21 mouse cellular contexts compared by ENCODE assay signal in the genomic region with DNA sequence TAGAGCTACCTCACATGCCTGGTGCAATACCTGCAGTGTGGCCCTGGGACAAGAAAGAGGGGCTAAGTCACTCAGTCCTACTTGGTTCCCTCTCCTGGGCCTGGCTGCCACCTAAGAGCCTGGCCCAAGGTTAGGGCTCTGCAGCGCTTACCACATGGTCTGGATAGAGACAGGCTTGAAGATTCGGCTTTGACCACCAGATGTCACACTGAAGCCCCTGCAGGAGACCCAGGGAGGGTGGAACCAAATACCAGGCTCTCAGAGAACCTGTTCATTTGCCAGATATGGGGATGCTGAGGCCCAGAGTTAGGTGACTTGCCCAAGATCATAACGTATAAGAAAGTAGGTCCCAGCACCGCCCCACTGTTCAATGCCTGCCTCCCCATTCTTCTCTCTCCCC. TPM values are rescaled to one million over a fixed set of nuclear protein-coding genes. Genes with fewer than 3 reads are reported as not detected.
DNase-seq lines count a peak whose midpoint lies in the region; ATAC-seq and TF ChIP-seq lines count a peak whose summit lies in the region.
"Had no signal": no experiment of that assay in that cellular context is flagged by ENCODE, and none has a peak within 500 bp of the region (broad histone marks: within the 10 kb centered on the region; RNA-seq: fewer than 3 reads in every experiment).

No protein-coding gene starts in this region.

- TF ChIP-seq POLR2A in CH12.LX (IDR thresholded peaks at IDR 0.05; ENCODE audit: low read depth, low read length), result peak; percentile 8; the same call in 1 of the 2 replicates

- H3K4me1 ChIP-seq in forebrain, postnatal 0 days (ENCODE audit: insufficient read depth), result no peaks in the 10 kb centered on the region
- peaks cover 7% of the 10 kb centered on the region for H3K4me1 ChIP-seq in forebrain, embryonic 12.5 days
- H3K4me1 ChIP-seq in lung, postnatal 0 days (ENCODE audit: insufficient read depth, low read depth, low read length), result 0 out of 2 replicates have a peak, but pooled peaks cover 4% of the 10 kb centered on the region
- H3K4me1 ChIP-seq in CH12.LX (ENCODE audit: control insufficient read depth in 1 of 2, insufficient read depth in 2 of 2), result peaks cover 14 to 30% of the 10 kb centered on the region in 2 experiments
- peaks cover 20% of the 10 kb centered on the region for H3K4me1 ChIP-seq in embryonic facial prominence, embryonic 10.5 days

- H3K36me3 ChIP-seq in forebrain, postnatal 0 days (ENCODE audit: insufficient read depth), result peaks cover 10% of the 10 kb centered on the region
- no peaks in the 10 kb centered on the region for H3K36me3 ChIP-seq in forebrain, embryonic 12.5 days (replicated peaks)
- H3K36me3 ChIP-seq in lung, postnatal 0 days (ENCODE audit: insufficient read depth, low read length), result no peaks in the 10 kb centered on the region
- H3K36me3 ChIP-seq in CH12.LX (replicated peaks in 1 of 2; ENCODE audit: control insufficient read depth in 1 of 2, insufficient read depth in 1 of 2, low read length in 1 of 2), result peaks cover 72 to 89% of the 10 kb centered on the region in 2 experiments
- peaks cover 6% of the 10 kb centered on the region; the same call in 1 of the 2 replicates for H3K36me3 ChIP-seq in embryonic facial prominence, embryonic 10.5 days (replicated peaks)
- H3K36me3 ChIP-seq: midbrain, embryonic 12.5 days had no signal

- 63% methylated on average over 4 of the region's 4 CpGs for WGBS in forebrain, postnatal 0 days
- WGBS in forebrain, embryonic 12.5 days, result 64% methylated on average over 4 of the region's 4 CpGs
- WGBS in lung, postnatal 0 days, result 64% methylated on average over 4 of the region's 4 CpGs
- 60% methylated on average over 4 of the region's 4 CpGs for whole genome bisulfite sequencing in embryonic facial prominence, embryonic 10.5 days

- no peak for TF ChIP-seq EP300 in lung, postnatal 0 days (IDR thresholded peaks at IDR 0.05)
- TF ChIP-seq EP300 in CH12.LX (IDR thresholded peaks at IDR 0.05; ENCODE audit: low read length), result no peak

- TF ChIP-seq CTCF in forebrain, postnatal 0 days (IDR thresholded peaks at IDR 0.05; ENCODE audit: low read depth), result 0 out of 2 replicates have a peak, but pooled peaks have one; percentile 9
- TF ChIP-seq CTCF in lung, postnatal 0 days (IDR thresholded peaks at IDR 0.05), result 0 out of 2 replicates have a peak, but pooled peaks have one; percentile 14
- TF ChIP-seq CTCF in CH12.LX (conservative IDR thresholded peaks at IDR 0.05 in 1 of 2, IDR thresholded peaks at IDR 0.05 in 1 of 2; ENCODE audit: low read depth in 2 of 2, low read length in 2 of 2), result peak in 1 of 2 experiments; percentile 52; a peak in 2 of 4 replicates

- H3K27me3 ChIP-seq in forebrain, postnatal 0 days (ENCODE audit: insufficient read depth, low read length), result no peaks in the 10 kb centered on the region
- H3K27me3 ChIP-seq in forebrain, embryonic 12.5 days, result peaks cover 31% of the 10 kb centered on the region
- H3K27me3 ChIP-seq in lung, postnatal 0 days (replicated peaks; ENCODE audit: insufficient read depth, low read length), result no peaks in the 10 kb centered on the region
- H3K27me3 ChIP-seq in CH12.LX (replicated peaks), result no peaks in the 10 kb centered on the region
- H3K27me3 ChIP-seq in embryonic facial prominence, embryonic 10.5 days (replicated peaks; ENCODE audit: low read depth, poor library complexity, severe bottlenecking), result peaks cover 66% of the 10 kb centered on the region

- H3K9me3 ChIP-seq in forebrain, postnatal 0 days (ENCODE audit: low read length), result no peaks in the 10 kb centered on the region
- no peaks in the 10 kb centered on the region for H3K9me3 ChIP-seq in forebrain, embryonic 12.5 days
- no peaks in the 10 kb centered on the region for H3K9me3 ChIP-seq in lung, postnatal 0 days (ENCODE audit: low read length)
- no peaks in the 10 kb centered on the region for H3K9me3 ChIP-seq in CH12.LX (replicated peaks; ENCODE audit: low read length)
- H3K9me3 ChIP-seq in embryonic facial prominence, embryonic 10.5 days, result no peaks in the 10 kb centered on the region
- H3K9me3 ChIP-seq: midbrain, embryonic 12.5 days had no signal

- H3K79me2 ChIP-seq in CH12.LX (replicated peaks; ENCODE audit: control insufficient read depth, extremely low read depth, insufficient read depth, poor library complexity, severe bottlenecking), result no peaks in the 10 kb centered on the region

- no peak overlapping the region for H3K4me2 ChIP-seq in forebrain, postnatal 0 days (ENCODE audit: low read depth)
- no peak overlapping the region for H3K4me2 ChIP-seq in forebrain, embryonic 12.5 days
- no peak overlapping the region for H3K4me2 ChIP-seq in lung, postnatal 0 days (replicated peaks; ENCODE audit: low read depth, low read length)
- H3K4me2 ChIP-seq in CH12.LX (ENCODE audit: insufficient read depth, low read depth, poor library complexity, severe bottlenecking), result no peak overlapping the region
- H3K4me2 ChIP-seq: hindbrain, embryonic 14.5 days; liver, embryonic 11.5 days; midbrain, embryonic 12.5 days had no signal

- no peak overlapping the region for H3K27ac ChIP-seq in forebrain, postnatal 0 days (ENCODE audit: low read depth, low read length)
- H3K27ac ChIP-seq in forebrain, embryonic 12.5 days, result no peak overlapping the region
- no peak overlapping the region for H3K27ac ChIP-seq in lung, postnatal 0 days (ENCODE audit: low read length)
- no peak overlapping the region for H3K27ac ChIP-seq in CH12.LX (ENCODE audit: insufficient read depth, low read depth)
- no peak overlapping the region for H3K27ac ChIP-seq in embryonic facial prominence, embryonic 10.5 days (replicated peaks)
- H3K27ac ChIP-seq: hindbrain, embryonic 14.5 days; midbrain, embryonic 12.5 days had no signal

- no peak for ATAC-seq in forebrain, postnatal 0 days
- ATAC-seq in forebrain, embryonic 12.5 days (ENCODE audit: low FRiP score), result no peak
- ATAC-seq in lung, postnatal 0 days, result no peak

- no peak overlapping the region for H3K9ac ChIP-seq in forebrain, postnatal 0 days
- H3K9ac ChIP-seq in forebrain, embryonic 12.5 days, result no peak overlapping the region
- no peak overlapping the region for H3K9ac ChIP-seq in lung, postnatal 0 days (replicated peaks; ENCODE audit: low read depth)
- no peak overlapping the region for H3K9ac ChIP-seq in CH12.LX (ENCODE audit: insufficient read depth, low read depth)
- H3K9ac ChIP-seq: hindbrain, embryonic 14.5 days; midbrain, embryonic 12.5 days had no signal

- in situ Hi-C loops in CH12.LX (cut with MboI; ENCODE audit: low pct_ligation_motif_present, low pct_unique_long_range_greater_than_20kb, low sequenced_read_pairs), result no loop called here

- dilution Hi-C loops in CH12.LX (cut with MboI; ENCODE audit: extremely low pct_ligation_motif_present, extremely low pct_unique_long_range_greater_than_20kb, low sequenced_read_pairs), result no loop called here

- no peak for DNase-seq in forebrain, postnatal 0 days
- DNase-seq in lung, postnatal 0 days (ENCODE audit: low spot score), result no peak
- DNase-seq in lung, postnatal 14 days, result no peak
- DNase-seq in CH12.LX (ENCODE audit: extremely low read depth), result no peak
- DNase-seq in embryonic facial prominence, embryonic 10.5 days (ENCODE audit: low spot score), result peak; percentile 8
- DNase-seq in urinary bladder, adult 2 months (ENCODE audit: low spot score), result no peak
- no peak for DNase-seq in gastrocnemius, adult 8-10 months (ENCODE audit: low spot score in 2 of 2)
- DNase-seq: adrenal gland, adult 8-10 months; kidney, adult 2 months; lung, postnatal 10 days had no signal

- TF ChIP-seq RAD21 in CH12.LX (IDR thresholded peaks at IDR 0.05; ENCODE audit: low read depth, low read length), result peak; percentile 17

- no peak overlapping the region for H3K4me3 ChIP-seq in forebrain, postnatal 0 days (ENCODE audit: low read depth, low read length)
- no peak overlapping the region for H3K4me3 ChIP-seq in forebrain, embryonic 12.5 days (replicated peaks)
- no peak overlapping the region for H3K4me3 ChIP-seq in lung, postnatal 0 days (ENCODE audit: low read depth, low read length)
- no peak overlapping the region for H3K4me3 ChIP-seq in CH12.LX (replicated peaks in 1 of 3; ENCODE audit: low read depth in 2 of 3, low read length in 2 of 3, poor library complexity in 1 of 3)
- no peak overlapping the region for H3K4me3 ChIP-seq in embryonic facial prominence, embryonic 10.5 days
- H3K4me3 ChIP-seq: midbrain, embryonic 12.5 days had no signal

RNA-seq across cellular contexts. Expression of gene Ssh3, which starts 3.0 kb away (rescaled TPM):
- 35.9 and 41.5 TPM in 2 replicates for total RNA-seq in forebrain, postnatal 0 days (2014; rRNA removed)
- 6.4 and 9.1 TPM in 2 replicates for polyA plus RNA-seq in forebrain, postnatal 0 days (2015; fragmentation: Nextera tagmentation; extraction: Ambion mirVana)
- 5.6 and 6.1 TPM in 2 replicates for polyA plus RNA-seq in forebrain, embryonic 12.5 days (2016; fragmentation: Nextera tagmentation; extraction: Ambion mirVana)
- 22.7 and 24.4 TPM in 2 replicates for polyA plus RNA-seq in lung, postnatal 0 days (2015; fragmentation: Nextera tagmentation; extraction: Ambion mirVana)
- total RNA-seq in CH12.LX (2012; rRNA removed), result 30.0 and 33.4 TPM in 2 replicates
- 5.6 and 6.9 TPM in 2 replicates for total RNA-seq in CH12.LX (2014; rRNA removed)
- 12.3 and 13.2 TPM in 2 replicates for polyA plus RNA-seq in CH12.LX (2012; ENCODE audit: insufficient read length, low read depth)
- 4.2 and 4.5 TPM in 2 replicates for polyA plus RNA-seq in embryonic facial prominence, embryonic 10.5 days (2016; fragmentation: Nextera tagmentation; extraction: Ambion mirVana)
- 83.3 and 90.8 TPM in 2 replicates for polyA plus RNA-seq in urinary bladder, adult 2 months (2012; rRNA removed)
- total RNA-seq in gastrocnemius, adult 8-10 months (2022), result 1 to 10 TPM; 2.3 to 5.8 (median 2.9) TPM

RNA-seq across cellular contexts. Expression of gene Ankrd13d, which starts 17.0 kb away (rescaled TPM):
- 76.6 and 87.3 TPM in 2 replicates for total RNA-seq in forebrain, postnatal 0 days (2014; rRNA removed)
- polyA plus RNA-seq in forebrain, postnatal 0 days (2015; fragmentation: Nextera tagmentation; extraction: Ambion mirVana), result 48.7 and 55.2 TPM in 2 replicates
- polyA plus RNA-seq in forebrain, embryonic 12.5 days (2016; fragmentation: Nextera tagmentation; extraction: Ambion mirVana), result 12.6 and 14.2 TPM in 2 replicates
- polyA plus RNA-seq in lung, postnatal 0 days (2015; fragmentation: Nextera tagmentation; extraction: Ambion mirVana), result 2.0 and 2.6 TPM in 2 replicates
- total RNA-seq in CH12.LX (2012; rRNA removed) (53.6 and 55.1 TPM in 2 replicates), CH12.LX (2014; rRNA removed) (3.8 and 5.6 TPM in 2 replicates)
- polyA plus RNA-seq in CH12.LX (2012; ENCODE audit: insufficient read length, low read depth), result 13.2 and 17.3 TPM in 2 replicates
- polyA plus RNA-seq in embryonic facial prominence, embryonic 10.5 days (2016; fragmentation: Nextera tagmentation; extraction: Ambion mirVana), result 6.3 and 7.6 TPM in 2 replicates
- 13.6 and 18.6 TPM in 2 replicates for polyA plus RNA-seq in urinary bladder, adult 2 months (2012; rRNA removed)
- under 1 TPM in 1 of 4 experiments, not detected in 3; 0.63 TPM for total RNA-seq in gastrocnemius, adult 8-10 months (2022)

RNA-seq across cellular contexts. Expression of gene Pold4, which starts 34.3 kb away (rescaled TPM):
- 18.8 and 21.2 TPM in 2 replicates for total RNA-seq in forebrain, postnatal 0 days (2014; rRNA removed)
- polyA plus RNA-seq in forebrain, postnatal 0 days (2015; fragmentation: Nextera tagmentation; extraction: Ambion mirVana), result 21.8 and 23.4 TPM in 2 replicates
- polyA plus RNA-seq in forebrain, embryonic 12.5 days (2016; fragmentation: Nextera tagmentation; extraction: Ambion mirVana), result 11.7 and 13.1 TPM in 2 replicates
- 58.6 and 63.6 TPM in 2 replicates for polyA plus RNA-seq in lung, postnatal 0 days (2015; fragmentation: Nextera tagmentation; extraction: Ambion mirVana)
- 35.0 and 53.4 TPM in 2 replicates for total RNA-seq in CH12.LX (2012; rRNA removed)
- 61.5 and 76.4 TPM in 2 replicates for total RNA-seq in CH12.LX (2014; rRNA removed)
- polyA plus RNA-seq in CH12.LX (2012; ENCODE audit: insufficient read length, low read depth), result 35.1 and 36.8 TPM in 2 replicates
- 13.7 and 15.1 TPM in 2 replicates for polyA plus RNA-seq in embryonic facial prominence, embryonic 10.5 days (2016; fragmentation: Nextera tagmentation; extraction: Ambion mirVana)
- polyA plus RNA-seq in urinary bladder, adult 2 months (2012; rRNA removed), result 76.4 and 82.1 TPM in 2 replicates
- total RNA-seq in gastrocnemius, adult 8-10 months (2022), result 10 to 100 TPM; 13.1 to 19.4 (median 17.3) TPM

RNA-seq across cellular contexts. Expression of gene Grk2, which starts 40.1 kb away (rescaled TPM):
- total RNA-seq in forebrain, postnatal 0 days (2014; rRNA removed), result 129 and 136 TPM in 2 replicates
- polyA plus RNA-seq in forebrain, postnatal 0 days (2015; fragmentation: Nextera tagmentation; extraction: Ambion mirVana), result 23.6 and 24.6 TPM in 2 replicates
- polyA plus RNA-seq in forebrain, embryonic 12.5 days (2016; fragmentation: Nextera tagmentation; extraction: Ambion mirVana), result 18.7 and 19.0 TPM in 2 replicates
- 13.9 and 14.0 TPM in 2 replicates for polyA plus RNA-seq in lung, postnatal 0 days (2015; fragmentation: Nextera tagmentation; extraction: Ambion mirVana)
- total RNA-seq in CH12.LX (2012; rRNA removed), result 196 and 203 TPM in 2 replicates
- total RNA-seq in CH12.LX (2014; rRNA removed), result 118 and 119 TPM in 2 replicates
- polyA plus RNA-seq in CH12.LX (2012; ENCODE audit: insufficient read length, low read depth), result 191 and 193 TPM in 2 replicates
- polyA plus RNA-seq in embryonic facial prominence, embryonic 10.5 days (2016; fragmentation: Nextera tagmentation; extraction: Ambion mirVana), result 12.5 and 14.8 TPM in 2 replicates
- polyA plus RNA-seq in urinary bladder, adult 2 months (2012; rRNA removed), result 69.4 and 74.6 TPM in 2 replicates
- 10 to 100 TPM; 55.7 to 65.2 (median 62.1) TPM for total RNA-seq in gastrocnemius, adult 8-10 months (2022)

RNA-seq across cellular contexts. Expression of gene AC109138.7, which starts 51.8 kb away (rescaled TPM):
- total RNA-seq in forebrain, postnatal 0 days (2014; rRNA removed), result not detected in 2 replicates
- not detected in 2 replicates for polyA plus RNA-seq in forebrain, postnatal 0 days (2015; fragmentation: Nextera tagmentation; extraction: Ambion mirVana)
- polyA plus RNA-seq in forebrain, embryonic 12.5 days (2016; fragmentation: Nextera tagmentation; extraction: Ambion mirVana), result not detected in 2 replicates
- not detected in 2 replicates for polyA plus RNA-seq in lung, postnatal 0 days (2015; fragmentation: Nextera tagmentation; extraction: Ambion mirVana)
- not detected in 2 replicates for total RNA-seq in CH12.LX (2012; rRNA removed)
- not detected in 2 replicates for total RNA-seq in CH12.LX (2014; rRNA removed)
- not detected in 2 replicates for polyA plus RNA-seq in CH12.LX (2012; ENCODE audit: insufficient read length, low read depth)
- polyA plus RNA-seq in embryonic facial prominence, embryonic 10.5 days (2016; fragmentation: Nextera tagmentation; extraction: Ambion mirVana), result not detected in 2 replicates
- not detected in 2 replicates for polyA plus RNA-seq in urinary bladder, adult 2 months (2012; rRNA removed)
- not detected for total RNA-seq in gastrocnemius, adult 8-10 months (2022)
- total RNA-seq: adrenal gland, adult 8-10 months; gastrocnemius, postnatal 4 days; layer of hippocampus, adult 8-10 months; left cerebral cortex, postnatal 14 days had no signal
- polyA plus RNA-seq: cortical plate, adult 2 months; heart, embryonic 16.5 days; hindbrain, embryonic 14.5 days; liver, embryonic 11.5 days; midbrain, embryonic 12.5 days; neural tube, embryonic 11.5 days; stomach, embryonic 16.5 days had no signal
